Mouse (Mus musculus) intestine, postnatal 0 days (tissue): ENCODE measurements around the gene Lrrc30. TPM values are rescaled to one million over a fixed set of nuclear protein-coding genes. Genes with fewer than 3 reads are reported as not detected.

ENCODE experiments used
- ATAC-seq: fragments of 200-750 bp; cut with Nextera tagmentation; 2 replicates; pipeline ENCODE4 v1.8.0; 2017; ENCODE audit warnings: mild to moderate bottlenecking, moderate TSS enrichment, moderate library complexity
- H3K27ac ChIP-seq: fragments of 300-500 bp; sonication (generic); 2 replicates; pipeline ENCODE4 v1.5.1; 2014; ENCODE audit warnings: mild to moderate bottlenecking, low read depth, low read length, moderate library complexity
- H3K27me3 ChIP-seq: fragments of 300-500 bp; sonication (generic); replicated peaks from 2 replicates; pipeline ENCODE4 v1.6.1; 2014; ENCODE audit warnings: low read length, mixed read lengths; ENCODE audit not compliant: control insufficient read depth, insufficient read depth
- H3K36me3 ChIP-seq: fragments of 300-500 bp; sonication (generic); 2 replicates; pipeline ENCODE4 v1.6.1; 2014; ENCODE audit warnings: mild to moderate bottlenecking, moderate library complexity; ENCODE audit not compliant: control insufficient read depth, insufficient read depth
- H3K4me1 ChIP-seq: fragments of 300-500 bp; sonication (generic); replicated peaks from 2 replicates; pipeline ENCODE4 v1.6.1; 2014; ENCODE audit warnings: antibody characterized with exemption, low read length, mixed read lengths; ENCODE audit not compliant: control insufficient read depth, insufficient read depth
- H3K4me2 ChIP-seq: fragments of 300-500 bp; sonication (generic); replicated peaks from 2 replicates; pipeline ENCODE4 v1.6.1; 2014; ENCODE audit warnings: low read depth, mild to moderate bottlenecking, moderate library complexity
- H3K4me3 ChIP-seq: fragments of 300-500 bp; sonication (generic); 2 replicates; pipeline ENCODE4 v1.5.1; 2014; ENCODE audit warnings: low read depth, low read length
- H3K9ac ChIP-seq: fragments of 300-500 bp; sonication (generic); 2 replicates; pipeline ENCODE4 v1.6.1; 2014; ENCODE audit warnings: mild to moderate bottlenecking, low read depth, low read length
- H3K9me3 ChIP-seq: fragments of 300-500 bp; sonication (generic); 2 replicates; pipeline ENCODE4 v1.6.1; 2016; ENCODE audit warnings: mixed run types; ENCODE audit not compliant: control insufficient read depth
- CTCF ChIP-seq: sonication (generic); IDR thresholded peaks from 2 replicates; pipeline ENCODE4 v1.5.1; 2016; ENCODE audit warnings: low read depth, mild to moderate bottlenecking, control low read depth, antibody characterized with exemption, moderate library complexity
- WGBS: fragments of 180-500 bp; shearing (Covaris S2); extraction: QIAGEN DNeasy Blood & Tissue Kit; methylation state at CpG from one replicate; pipeline ENCODE4 v1.1.7; 2014; 5-methylcytosine and 5-hydroxymethylcytosine counted together
- polyA plus RNA-seq: library from polyadenylated mRNA; unstranded; fragments of >200 nt; fragmentation: Nextera tagmentation; extraction: Ambion mirVana; gene quantifications from 2 replicates; pipeline ENCODE4 v1.2.1, GENCODE M21; 2015

The Lrrc30 gene
- not detected in 2 replicates for polyA plus RNA-seq

GRCm38 (mm10) chr17:67632676-67633339, at the start of gene Lrrc30:
TSS of gene Lrrc30 (minus strand) at chr17:67632723.
- Histone ChIP-seq H3K9ac (no peak within 1 kb of the TSS), H3K27me3 (no peaks in the 10 kb centered on the region), H3K9me3 (no peaks in the 10 kb centered on the region), H3K27ac (no peak within 1 kb of the TSS), H3K4me2 (no peak within 1 kb of the TSS), H3K36me3 (no peaks in the 10 kb centered on the region), H3K4me3 (no peak within 1 kb of the TSS), H3K4me1 (no peaks in the 10 kb centered on the region)
- no peak for TF ChIP-seq CTCF
- no peak for ATAC-seq
- 79% methylated on average over 13 of the region's 13 CpGs for WGBS

GRCm38 (mm10) chr17:67681084-67681483, 48.6 kb upstream of the Lrrc30 start:
- no peak for ATAC-seq
- Histone ChIP-seq H3K27ac (no peak overlapping the region), H3K4me1 (0 out of 2 replicates have a peak, but pooled peaks cover 6% of the 10 kb centered on the region), H3K9ac (no peak overlapping the region), H3K4me2 (no peak overlapping the region), H3K4me3 (no peak overlapping the region), H3K36me3 (no peaks in the 10 kb centered on the region), H3K9me3 (no peaks in the 10 kb centered on the region), H3K27me3 (no peaks in the 10 kb centered on the region)
- WGBS: 60% methylated on average over 6 of the region's 6 CpGs
- TF ChIP-seq CTCF: no peak

- no peaks in the 10 kb centered on the region for H3K27me3 ChIP-seq
- no peak for ATAC-seq
- H3K4me2 ChIP-seq: no peak overlapping the region
- H3K9me3 ChIP-seq: no peaks in the 10 kb centered on the region
- H3K36me3 ChIP-seq: no peaks in the 10 kb centered on the region
- no peak overlapping the region for H3K27ac ChIP-seq
- H3K9ac ChIP-seq: no peak overlapping the region
- WGBS: 86% methylated on average over 1 of the region's 1 CpGs
- TF ChIP-seq CTCF: no peak
- no peak overlapping the region for H3K4me3 ChIP-seq
- no peaks in the 10 kb centered on the region for H3K4me1 ChIP-seq
Measured at GRCm38 (mm10) chr17:67678576-67678975, 46.1 kb upstream of the Lrrc30 start.

GRCm38 (mm10) chr17:67667981-67668380, 35.5 kb upstream of the Lrrc30 start:
- no peak for ATAC-seq
- 8% methylated on average over 3 of the region's 3 CpGs for WGBS

GRCm38 (mm10) chr17:67666981-67667380, 34.5 kb upstream of the Lrrc30 start:
- H3K4me3 ChIP-seq: no peak overlapping the region
- no peak overlapping the region for H3K27ac ChIP-seq
- no peak for ATAC-seq
- no peaks in the 10 kb centered on the region for H3K4me1 ChIP-seq
- H3K9ac ChIP-seq: no peak overlapping the region
- no peaks in the 10 kb centered on the region for H3K36me3 ChIP-seq
- 56% methylated on average over 5 of the region's 5 CpGs for WGBS
- TF ChIP-seq CTCF: no peak
- no peaks in the 10 kb centered on the region for H3K9me3 ChIP-seq
- no peaks in the 10 kb centered on the region for H3K27me3 ChIP-seq
- H3K4me2 ChIP-seq: no peak overlapping the region

More at GRCm38 (mm10) chr17:67667981-67668380, 35.5 kb upstream of the Lrrc30 start:
- H3K36me3 ChIP-seq: no peaks in the 10 kb centered on the region
- H3K27ac ChIP-seq: no peak overlapping the region
- no peak overlapping the region for H3K9ac ChIP-seq
- no peak overlapping the region for H3K4me3 ChIP-seq
- peak; percentile 93 for TF ChIP-seq CTCF
- no peaks in the 10 kb centered on the region for H3K4me1 ChIP-seq
- no peak overlapping the region for H3K4me2 ChIP-seq
- H3K9me3 ChIP-seq: no peaks in the 10 kb centered on the region
- H3K27me3 ChIP-seq: no peaks in the 10 kb centered on the region

GRCm38 (mm10) chr17:67664299-67664698, 31.8 kb upstream of the Lrrc30 start:
- ATAC-seq: no peak
- Histone ChIP-seq H3K27me3 (no peaks in the 10 kb centered on the region), H3K4me2 (no peak overlapping the region), H3K9ac (no peak overlapping the region), H3K27ac (no peak overlapping the region), H3K36me3 (no peaks in the 10 kb centered on the region), H3K4me1 (no peaks in the 10 kb centered on the region), H3K9me3 (no peaks in the 10 kb centered on the region), H3K4me3 (no peak overlapping the region)
- 66% methylated on average over 3 of the region's 3 CpGs for WGBS
- no peak for TF ChIP-seq CTCF
